Mouse (Mus musculus) cerebellum, postnatal 25 days (tissue): Measurements from ENCODE around the gene Gm609.

Experiments
- DNase-seq, 2 experiments: peaks; one replicate each; pipeline ENCODE4 v3.0.0; 2021; ENCODE audit warnings: mixed read lengths in 2 of 2

Gm609 gene

DNA sequence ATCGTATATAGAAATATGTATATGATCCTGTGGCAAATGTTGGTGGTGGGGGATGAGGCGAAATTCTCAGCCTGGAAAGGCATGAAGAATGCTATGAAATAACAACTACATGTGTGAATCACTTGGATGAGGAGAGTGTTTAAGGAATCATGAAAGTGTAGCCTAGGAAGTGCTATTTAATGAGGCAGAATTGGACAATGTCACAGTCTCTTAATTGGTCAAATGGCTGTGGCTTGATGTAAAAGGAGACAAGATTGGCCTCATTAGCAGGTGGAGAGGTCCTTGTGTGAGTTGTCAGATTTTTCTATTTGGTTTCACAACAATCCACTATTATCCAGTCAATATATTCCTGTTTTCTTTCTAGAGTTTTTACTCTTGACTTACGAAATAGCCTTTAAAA, 101.1 kb downstream of the Gm609 start:
- no peak for DNase-seq

- no peak for DNase-seq
These were observed 102.3 kb downstream of the Gm609 start for GRCm38 (mm10) chr16:45390286-45390956.

GRCm38 (mm10) chr16:45389833-45390232, 102.9 kb downstream of the Gm609 start:
- no peak for DNase-seq

GRCm38 (mm10) chr16:45389041-45389440, 103.7 kb downstream of the Gm609 start:
- DNase-seq: no peak

DNA sequence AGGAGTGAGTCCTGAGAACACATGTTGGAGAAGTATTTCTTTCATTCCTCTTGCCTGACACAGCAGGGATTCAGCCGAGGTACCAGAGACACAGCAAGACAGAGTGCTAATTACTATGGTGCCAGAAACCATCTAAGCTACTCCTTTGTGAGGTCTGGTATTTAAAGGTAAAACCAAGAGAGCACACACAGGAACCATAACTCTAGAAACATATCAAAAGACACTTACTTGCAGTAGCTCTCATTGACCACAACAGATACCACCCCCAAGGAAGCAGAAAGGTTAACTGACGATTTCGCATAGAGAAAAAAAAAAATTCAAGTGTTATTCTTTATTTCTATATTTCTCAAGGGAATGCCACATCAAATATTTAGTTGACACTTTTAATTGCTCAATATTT, 111.0 kb downstream of the Gm609 start:
- DNase-seq: no peak

- no peak for DNase-seq
These were observed 113.8 kb downstream of the Gm609 start for GRCm38 (mm10) chr16:45378959-45379358.

GRCm38 (mm10) chr16:45378147-45378943, 114.4 kb downstream of the Gm609 start:
- DNase-seq: no peak

GRCm38 (mm10) chr16:45377332-45377731, 115.4 kb downstream of the Gm609 start:
- DNase-seq: no peak

DNA sequence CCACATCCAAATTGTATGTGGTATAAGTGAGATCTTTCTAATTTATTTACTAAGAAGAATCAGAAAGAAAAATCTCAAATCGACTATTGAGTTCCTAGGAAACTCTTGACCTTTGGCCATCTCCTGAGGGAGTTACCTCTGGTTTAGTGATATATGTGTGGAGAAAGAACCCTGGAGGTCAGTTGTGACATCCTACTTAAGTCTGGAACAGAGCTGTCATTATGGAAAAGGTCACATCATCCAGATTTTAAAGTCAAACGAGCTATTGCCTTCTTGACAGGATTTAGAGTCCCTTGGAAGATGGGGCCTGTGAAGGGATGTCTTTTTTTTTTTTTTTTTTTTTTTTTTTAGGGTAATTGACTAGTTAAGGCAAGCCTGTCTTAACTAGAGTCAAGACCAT, 116.0 kb downstream of the Gm609 start:
- no peak for DNase-seq

- DNase-seq: peak; percentile 18 to 47
These were observed 116.5 kb downstream of the Gm609 start for GRCm38 (mm10) chr16:45376294-45376693.

DNA sequence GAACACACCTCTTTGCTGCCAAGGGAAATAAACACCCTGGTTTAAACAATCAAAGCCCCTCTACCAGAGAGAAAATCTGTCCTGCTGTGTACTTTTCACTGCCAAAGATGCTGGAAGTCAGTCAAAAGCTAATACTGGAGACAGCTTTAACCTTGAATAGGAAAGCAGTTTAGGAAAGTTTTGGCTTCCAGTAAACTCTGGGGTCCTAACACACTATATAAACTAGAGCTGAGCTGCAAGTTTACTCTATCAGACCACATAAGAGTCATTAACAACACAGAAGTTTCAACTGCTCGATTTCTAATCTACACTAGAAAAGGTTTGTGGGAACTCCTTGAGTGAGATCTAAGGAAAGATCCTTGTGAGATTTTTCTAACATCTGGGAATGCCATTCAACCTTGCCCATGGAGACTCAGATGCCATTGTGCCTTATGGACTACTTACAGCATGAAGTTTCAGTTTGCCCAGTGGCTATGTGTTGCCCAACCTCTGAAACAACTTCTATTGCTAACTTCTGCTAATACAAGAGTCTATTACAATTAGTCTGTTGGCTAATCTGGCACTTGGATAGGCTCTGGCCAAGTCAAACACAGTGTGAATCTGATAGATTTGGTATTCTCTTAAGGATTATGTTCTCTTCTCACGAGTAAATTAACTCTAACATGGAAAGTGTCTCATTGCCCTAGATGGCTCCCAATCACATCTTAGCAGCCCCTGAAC, 117.1 kb downstream of the Gm609 start:
- no peak for DNase-seq

DNA sequence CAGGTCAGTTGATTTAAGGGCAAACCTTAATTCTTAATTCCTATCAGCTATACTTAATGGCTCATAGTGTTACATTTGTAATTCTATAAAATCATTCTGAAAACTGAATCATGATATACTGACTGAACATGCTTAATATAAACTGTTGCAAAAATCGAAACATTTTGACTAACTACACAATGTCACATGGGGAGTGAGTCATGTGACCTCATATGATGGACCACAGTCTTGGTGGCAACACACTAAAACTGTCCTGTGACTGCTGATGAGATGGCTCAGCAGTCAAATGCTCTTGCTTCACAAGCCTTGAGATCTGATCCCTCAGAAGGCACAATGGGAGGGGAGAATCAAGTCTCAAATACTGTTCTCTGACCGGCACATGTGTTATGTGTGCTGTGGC, 118.7 kb downstream of the Gm609 start:
- DNase-seq: no peak

- no peak for DNase-seq
These were observed 121.7 kb downstream of the Gm609 start for GRCm38 (mm10) chr16:45371076-45371475.

DNA sequence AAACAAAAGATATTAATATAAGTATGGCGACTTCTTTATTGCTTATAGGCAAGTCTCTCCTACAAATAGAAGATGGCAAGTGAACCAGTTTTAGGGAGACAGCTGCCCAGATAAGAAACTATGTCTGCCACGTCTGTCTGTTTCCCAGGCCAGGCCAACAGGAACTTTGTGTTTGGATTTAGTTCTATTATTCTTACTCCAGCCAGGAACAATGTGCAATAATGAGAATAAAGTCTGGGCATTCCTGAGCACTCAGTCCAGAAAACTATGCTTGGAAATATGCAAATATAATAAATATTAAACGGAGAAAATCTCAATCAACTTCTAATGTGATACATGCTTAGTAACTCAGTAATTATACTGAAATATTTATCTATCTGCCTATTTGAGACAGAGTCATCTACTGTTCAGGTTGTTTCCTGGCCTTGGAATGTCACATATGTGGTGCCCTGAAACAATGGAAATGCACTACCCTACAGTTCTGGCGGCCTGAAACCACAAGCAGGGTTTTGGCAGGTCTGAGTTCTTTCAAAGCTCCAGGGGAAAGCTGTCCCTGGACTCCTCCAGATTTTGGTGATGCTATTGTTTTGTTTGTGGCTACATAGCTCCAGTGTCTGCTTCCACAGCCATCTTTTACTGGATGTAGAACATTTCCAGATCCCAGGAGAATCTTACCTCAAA, 123.3 kb downstream of the Gm609 start:
- DNase-seq: no peak

DNA sequence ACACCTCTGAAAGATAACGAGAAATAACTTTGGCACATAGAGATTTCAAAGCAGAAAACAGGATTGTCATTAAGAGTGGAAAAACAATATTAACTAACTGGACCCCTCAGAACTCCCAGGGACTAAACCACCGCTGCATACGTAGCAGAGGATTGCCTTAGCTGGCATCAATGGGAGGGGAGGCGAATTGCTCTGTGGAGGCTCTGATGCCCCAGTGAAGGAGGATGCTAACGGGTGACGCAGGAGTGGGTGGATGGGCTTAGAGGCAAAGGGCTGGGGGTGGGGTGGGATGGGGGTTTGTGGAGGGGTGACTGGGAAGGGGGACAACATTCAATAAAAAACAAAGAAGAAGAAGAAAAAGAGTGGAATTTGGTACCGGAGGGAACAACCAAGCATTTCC, 126.7 kb downstream of the Gm609 start:
- DNase-seq: no peak

DNA sequence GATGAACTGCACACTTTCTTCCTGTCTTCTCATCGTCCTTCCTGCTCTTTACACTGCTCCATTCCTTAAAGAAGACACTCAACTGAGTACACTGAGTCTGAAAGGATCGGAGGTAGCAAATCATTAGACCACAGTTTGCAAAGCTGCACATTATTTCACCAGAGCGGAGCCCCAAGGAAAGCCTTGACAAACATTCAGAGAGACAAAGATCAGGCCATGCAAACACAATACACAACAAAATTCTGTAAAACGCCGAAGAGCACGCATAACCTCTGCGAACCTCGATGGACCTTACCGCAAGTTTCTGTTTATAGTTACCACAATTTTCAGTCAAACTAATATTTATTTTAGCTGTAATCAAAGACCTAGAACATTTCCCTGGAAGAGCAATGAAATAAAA, 127.4 kb downstream of the Gm609 start:
- no peak for DNase-seq

- DNase-seq: no peak
These were observed 128.1 kb downstream of the Gm609 start for GRCm38 (mm10) chr16:45364627-45365026.

- DNase-seq: no peak
These were observed 129.2 kb downstream of the Gm609 start for GRCm38 (mm10) chr16:45363480-45364045.
